ENCODE assay signal across 10 mouse cellular contexts in the genomic region with DNA sequence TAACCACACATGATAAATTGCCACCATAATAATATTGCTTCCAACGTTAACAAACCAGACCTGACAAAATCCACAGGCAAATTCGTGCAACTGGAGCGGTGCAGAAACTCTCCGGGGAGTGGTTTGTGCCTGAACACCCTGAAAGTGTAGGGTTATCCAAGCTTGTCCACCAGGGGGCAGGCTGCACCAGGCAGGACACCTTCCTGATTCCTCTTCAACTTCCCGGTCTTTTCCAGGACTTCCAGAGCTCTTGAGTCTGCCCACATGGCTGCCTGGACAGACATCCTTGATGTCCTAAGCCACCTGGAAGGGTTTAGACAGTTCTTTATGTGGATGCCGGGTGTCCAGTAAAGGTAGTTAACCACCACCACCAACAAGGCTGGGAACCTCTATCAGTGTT. TPM values are rescaled to one million over a fixed set of nuclear protein-coding genes. Genes with fewer than 3 reads are reported as not detected.
DNase-seq lines count a peak whose midpoint lies in the region; ATAC-seq and TF ChIP-seq lines count a peak whose summit lies in the region.
"Had no signal": no experiment of that assay in that cellular context is flagged by ENCODE, and none has a peak within 500 bp of the region (broad histone marks: within the 10 kb centered on the region; RNA-seq: fewer than 3 reads in every experiment).

No protein-coding gene starts in this region.

- H3K9me3 ChIP-seq in forebrain, embryonic 10.5 days: no peaks in the 10 kb centered on the region
- H3K9me3 ChIP-seq in forebrain, embryonic 13.5 days (replicated peaks): no peaks in the 10 kb centered on the region
- H3K9me3 ChIP-seq in midbrain, embryonic 10.5 days (replicated peaks): no peaks in the 10 kb centered on the region
- H3K9me3 ChIP-seq in midbrain, embryonic 16.5 days (replicated peaks; ENCODE audit: control insufficient read depth, low read length, poor library complexity, severe bottlenecking): no peaks in the 10 kb centered on the region
- H3K9me3 ChIP-seq: liver, embryonic 15.5 days had no signal

- no peak overlapping the region for H3K27ac ChIP-seq in forebrain, embryonic 10.5 days
- no peak overlapping the region for H3K27ac ChIP-seq in forebrain, embryonic 13.5 days
- no peak overlapping the region for H3K27ac ChIP-seq in midbrain, embryonic 10.5 days (replicated peaks)
- no peak overlapping the region for H3K27ac ChIP-seq in midbrain, embryonic 16.5 days (ENCODE audit: low read length)
- H3K27ac ChIP-seq in gastrocnemius, adult 2 months: no peak overlapping the region
- H3K27ac ChIP-seq: liver, embryonic 15.5 days had no signal

- H3K9ac ChIP-seq in forebrain, embryonic 13.5 days: no peak overlapping the region
- H3K9ac ChIP-seq in midbrain, embryonic 16.5 days (ENCODE audit: low read depth, low read length): no peak overlapping the region
- H3K9ac ChIP-seq: liver, embryonic 15.5 days had no signal

- H3K4me2 ChIP-seq in forebrain, embryonic 13.5 days: no peak overlapping the region
- H3K4me2 ChIP-seq in midbrain, embryonic 16.5 days (ENCODE audit: low read length): no peak overlapping the region
- H3K4me2 ChIP-seq: liver, embryonic 15.5 days had no signal

- peak; percentile 84 for TF ChIP-seq CTCF in gastrocnemius, adult 2 months (IDR thresholded peaks at IDR 0.05)

- DNase-seq in forebrain, embryonic 10.5 days (ENCODE audit: extremely low spot score, low spot score): peak; percentile 57
- peak; percentile 59 for DNase-seq in midbrain, embryonic 10.5 days (ENCODE audit: low spot score)
- peak; percentile 62 for DNase-seq in adrenal gland, adult 2 months
- DNase-seq in gastrocnemius, adult 2 months: peak; percentile 76
- DNase-seq in lung, adult 18-20 months: peak; percentile 48 to 71
- DNase-seq in thymus, postnatal 36 days: peak; percentile 38 to 52

- WGBS in forebrain, embryonic 10.5 days: 38% methylated on average over 6 of the region's 6 CpGs
- WGBS in forebrain, embryonic 13.5 days: 35% methylated on average over 6 of the region's 6 CpGs
- WGBS in midbrain, embryonic 10.5 days: 36% methylated on average over 6 of the region's 6 CpGs
- 36% methylated on average over 6 of the region's 6 CpGs for WGBS in midbrain, embryonic 16.5 days

- no peak for ATAC-seq in forebrain, embryonic 13.5 days
- no peak for ATAC-seq in midbrain, embryonic 16.5 days

- H3K4me3 ChIP-seq in forebrain, embryonic 10.5 days: no peak overlapping the region
- no peak overlapping the region for H3K4me3 ChIP-seq in forebrain, embryonic 13.5 days
- no peak overlapping the region for H3K4me3 ChIP-seq in midbrain, embryonic 10.5 days
- H3K4me3 ChIP-seq in midbrain, embryonic 16.5 days (ENCODE audit: low read depth, low read length): no peak overlapping the region
- no peak overlapping the region for H3K4me3 ChIP-seq in gastrocnemius, adult 2 months
- H3K4me3 ChIP-seq: liver, embryonic 15.5 days had no signal

- H3K27me3 ChIP-seq in forebrain, embryonic 10.5 days (ENCODE audit: poor library complexity, severe bottlenecking): no peaks in the 10 kb centered on the region
- no peaks in the 10 kb centered on the region for H3K27me3 ChIP-seq in forebrain, embryonic 13.5 days
- H3K27me3 ChIP-seq in midbrain, embryonic 10.5 days (ENCODE audit: low read depth, poor library complexity, severe bottlenecking): no peaks in the 10 kb centered on the region
- H3K27me3 ChIP-seq in midbrain, embryonic 16.5 days (ENCODE audit: control insufficient read depth, insufficient read depth, low read depth, low read length): no peaks in the 10 kb centered on the region

- H3K4me1 ChIP-seq in forebrain, embryonic 10.5 days: peaks cover 7% of the 10 kb centered on the region
- H3K4me1 ChIP-seq in forebrain, embryonic 13.5 days: no peaks in the 10 kb centered on the region
- H3K4me1 ChIP-seq in midbrain, embryonic 10.5 days: peaks cover 8% of the 10 kb centered on the region
- no peaks in the 10 kb centered on the region for H3K4me1 ChIP-seq in midbrain, embryonic 16.5 days (ENCODE audit: control insufficient read depth, insufficient read depth, low read length)
- H3K4me1 ChIP-seq: liver, embryonic 15.5 days had no signal

- no peaks in the 10 kb centered on the region for H3K36me3 ChIP-seq in forebrain, embryonic 10.5 days (replicated peaks)
- H3K36me3 ChIP-seq in forebrain, embryonic 13.5 days (ENCODE audit: poor library complexity, severe bottlenecking): no peaks in the 10 kb centered on the region
- no peaks in the 10 kb centered on the region for H3K36me3 ChIP-seq in midbrain, embryonic 10.5 days
- no peaks in the 10 kb centered on the region for H3K36me3 ChIP-seq in midbrain, embryonic 16.5 days (ENCODE audit: control insufficient read depth, insufficient read depth, low read length)
- H3K36me3 ChIP-seq: liver, embryonic 15.5 days had no signal

- intact Hi-C loops in gastrocnemius, adult 2 months (cut with DNase I): loop anchor here (1.0 to 10.0 kb wide), 2 partner anchors 125 to 212 kb away; no protein-coding TSS in a partner anchor

RNA-seq across cellular contexts. Expression of a gene that starts 9.3 kb away (rescaled TPM):
- polyA plus RNA-seq in forebrain, embryonic 10.5 days (2016; fragmentation: Nextera tagmentation; extraction: Ambion mirVana): 8.3 and 8.4 TPM in 2 replicates
- polyA plus RNA-seq in forebrain, embryonic 13.5 days (2015; fragmentation: Nextera tagmentation; extraction: Ambion mirVana): 4.7 and 5.1 TPM in 2 replicates
- 5.7 and 9.5 TPM in 2 replicates for polyA plus RNA-seq in midbrain, embryonic 10.5 days (2016; fragmentation: Nextera tagmentation; extraction: Ambion mirVana)
- 12.9 and 16.2 TPM in 2 replicates for polyA plus RNA-seq in midbrain, embryonic 16.5 days (2015; fragmentation: Nextera tagmentation; extraction: Ambion mirVana)
- 1 to 10 TPM; 6.2 to 9.3 TPM for total RNA-seq in adrenal gland, adult 2 months (2021)
- polyA plus RNA-seq in adrenal gland, adult 2 months (2012; rRNA removed): 28.5 and 31.8 TPM in 2 replicates
- 1 to 10 TPM; 1.7 to 3.1 TPM for total RNA-seq in gastrocnemius, adult 2 months (2021)

RNA-seq across cellular contexts. Expression of a gene that starts 16.5 kb away (rescaled TPM):
- polyA plus RNA-seq in forebrain, embryonic 10.5 days (2016; fragmentation: Nextera tagmentation; extraction: Ambion mirVana): 0.24 TPM in 1 of 2 replicates, not detected in the other
- not detected in 2 replicates for polyA plus RNA-seq in forebrain, embryonic 13.5 days (2015; fragmentation: Nextera tagmentation; extraction: Ambion mirVana)
- polyA plus RNA-seq in midbrain, embryonic 10.5 days (2016; fragmentation: Nextera tagmentation; extraction: Ambion mirVana): 0.20 TPM in 1 of 2 replicates, not detected in the other
- not detected in 2 replicates for polyA plus RNA-seq in midbrain, embryonic 16.5 days (2015; fragmentation: Nextera tagmentation; extraction: Ambion mirVana)
- not detected for total RNA-seq in adrenal gland, adult 2 months (2021)
- not detected in 2 replicates for polyA plus RNA-seq in adrenal gland, adult 2 months (2012; rRNA removed)
- total RNA-seq in gastrocnemius, adult 2 months (2021): not detected
- total RNA-seq: gastrocnemius, adult 8-10 months had no signal
- polyA plus RNA-seq: liver, embryonic 15.5 days had no signal

RNA-seq across cellular contexts. Expression of a gene that starts 17.8 kb away (rescaled TPM):
- polyA plus RNA-seq in forebrain, embryonic 10.5 days (2016; fragmentation: Nextera tagmentation; extraction: Ambion mirVana): 20.7 and 22.7 TPM in 2 replicates
- polyA plus RNA-seq in forebrain, embryonic 13.5 days (2015; fragmentation: Nextera tagmentation; extraction: Ambion mirVana): 16.6 and 17.2 TPM in 2 replicates
- 19.4 and 22.9 TPM in 2 replicates for polyA plus RNA-seq in midbrain, embryonic 10.5 days (2016; fragmentation: Nextera tagmentation; extraction: Ambion mirVana)
- 12.4 and 13.4 TPM in 2 replicates for polyA plus RNA-seq in midbrain, embryonic 16.5 days (2015; fragmentation: Nextera tagmentation; extraction: Ambion mirVana)
- total RNA-seq in adrenal gland, adult 2 months (2021): 10 to 100 TPM in 1 of 2 experiments, 1 to 10 TPM in 1; 8.3 to 11.0 TPM
- 11.1 and 13.0 TPM in 2 replicates for polyA plus RNA-seq in adrenal gland, adult 2 months (2012; rRNA removed)
- 1 to 10 TPM; 4.8 to 6.4 TPM for total RNA-seq in gastrocnemius, adult 2 months (2021)

RNA-seq across cellular contexts. Expression of a gene that starts 19.7 kb away (rescaled TPM):
- polyA plus RNA-seq in forebrain, embryonic 10.5 days (2016; fragmentation: Nextera tagmentation; extraction: Ambion mirVana): 0.72 and 0.90 TPM in 2 replicates
- 0.65 and 0.68 TPM in 2 replicates for polyA plus RNA-seq in forebrain, embryonic 13.5 days (2015; fragmentation: Nextera tagmentation; extraction: Ambion mirVana)
- 0.25 and 1.0 TPM in 2 replicates for polyA plus RNA-seq in midbrain, embryonic 10.5 days (2016; fragmentation: Nextera tagmentation; extraction: Ambion mirVana)
- 0.24 and 0.51 TPM in 2 replicates for polyA plus RNA-seq in midbrain, embryonic 16.5 days (2015; fragmentation: Nextera tagmentation; extraction: Ambion mirVana)
- not detected for total RNA-seq in adrenal gland, adult 2 months (2021)
- polyA plus RNA-seq in adrenal gland, adult 2 months (2012; rRNA removed): 0.09 TPM in 1 of 2 replicates, not detected in the other
- total RNA-seq in gastrocnemius, adult 2 months (2021): under 1 TPM in 1 of 2 experiments, not detected in 1; 0.26 TPM
- polyA plus RNA-seq: liver, embryonic 15.5 days had no signal

RNA-seq across cellular contexts. Expression of a gene that starts 24.5 kb away (rescaled TPM):
- polyA plus RNA-seq in forebrain, embryonic 10.5 days (2016; fragmentation: Nextera tagmentation; extraction: Ambion mirVana): 21.7 and 22.0 TPM in 2 replicates
- 32.4 and 37.3 TPM in 2 replicates for polyA plus RNA-seq in forebrain, embryonic 13.5 days (2015; fragmentation: Nextera tagmentation; extraction: Ambion mirVana)
- polyA plus RNA-seq in midbrain, embryonic 10.5 days (2016; fragmentation: Nextera tagmentation; extraction: Ambion mirVana): 21.6 and 23.8 TPM in 2 replicates
- 44.9 and 46.5 TPM in 2 replicates for polyA plus RNA-seq in midbrain, embryonic 16.5 days (2015; fragmentation: Nextera tagmentation; extraction: Ambion mirVana)
- 10 to 100 TPM; 14.7 to 22.3 TPM for total RNA-seq in adrenal gland, adult 2 months (2021)
- 1.3 TPM in 2 replicates for polyA plus RNA-seq in adrenal gland, adult 2 months (2012; rRNA removed)
- 1 to 10 TPM; 3.2 TPM for total RNA-seq in gastrocnemius, adult 2 months (2021)
